Mouse (Mus musculus): ENCODE data around the gene Creb5. TPM values are rescaled to one million over a fixed set of nuclear protein-coding genes. Genes with fewer than 3 reads are reported as not detected.

Creb5 gene
- polyA plus RNA-seq, 1 experiment from 2014 or later: 11.7 TPM

- ATAC-seq (replicated peaks; ENCODE audit: insufficient number of reproducible peaks, low FRiP score, low TSS enrichment, low read depth) (no peak), DNase-seq (ENCODE audit: low spot score) (no peak)
- no peaks in the 10 kb centered on the region for H3K27me3 ChIP-seq (ENCODE audit: control insufficient read depth, insufficient read depth, low read length)
- 72% methylated on average over 9 of the region's 9 CpGs for WGBS
- no peak overlapping the region for H3K4me2 ChIP-seq (ENCODE audit: low read depth, low read length)
- no peak overlapping the region for H3K4me3 ChIP-seq (ENCODE audit: low read depth, low read length)
- no peaks in the 10 kb centered on the region for H3K4me1 ChIP-seq (ENCODE audit: control insufficient read depth, insufficient read depth, low read length)
- H3K9me3 ChIP-seq (replicated peaks; ENCODE audit: control insufficient read depth, low read length): no peaks in the 10 kb centered on the region
- H3K9ac ChIP-seq (replicated peaks; ENCODE audit: low read length): no peak overlapping the region
- no peak overlapping the region for H3K27ac ChIP-seq (replicated peaks; ENCODE audit: low read depth, low read length)
- no peaks in the 10 kb centered on the region for H3K36me3 ChIP-seq (replicated peaks; ENCODE audit: control insufficient read depth, insufficient read depth, low read depth, low read length)
Measured at GRCm38 (mm10) chr6:53352311-53352960, 65.4 kb downstream of the Creb5 start.

DNA sequence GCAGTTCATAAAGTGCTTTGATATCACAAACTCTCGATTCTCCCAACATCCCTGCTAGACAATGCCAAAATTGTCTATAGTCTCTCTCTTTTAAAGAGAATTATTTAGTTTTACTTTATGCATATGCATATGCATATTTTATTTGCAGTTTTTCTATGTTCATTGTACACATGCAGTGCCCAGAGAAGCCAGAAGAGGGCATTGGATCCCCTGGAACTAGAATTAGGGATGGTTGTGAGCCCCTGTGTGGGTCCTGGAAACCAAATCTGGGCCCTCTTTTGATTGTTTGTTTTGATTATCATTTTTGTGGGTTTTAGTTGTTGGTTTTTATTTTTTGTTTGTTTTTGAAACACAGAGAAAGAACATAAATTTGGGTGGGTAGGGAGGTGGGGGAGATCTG is 69.3 kb downstream of the Creb5 start:
- Histone ChIP-seq H3K27ac (replicated peaks; ENCODE audit: low read depth, low read length) (no peak overlapping the region), H3K9ac (replicated peaks; ENCODE audit: low read length) (no peak overlapping the region), H3K4me3 (ENCODE audit: low read depth, low read length) (no peak overlapping the region), H3K27me3 (ENCODE audit: control insufficient read depth, insufficient read depth, low read length) (no peaks in the 10 kb centered on the region), H3K4me2 (ENCODE audit: low read depth, low read length) (no peak overlapping the region), H3K36me3 (replicated peaks; ENCODE audit: control insufficient read depth, insufficient read depth, low read depth, low read length) (no peaks in the 10 kb centered on the region), H3K4me1 (ENCODE audit: control insufficient read depth, insufficient read depth, low read length) (no peaks in the 10 kb centered on the region), H3K9me3 (replicated peaks; ENCODE audit: control insufficient read depth, low read length) (no peaks in the 10 kb centered on the region)
- WGBS: 98% methylated on average over 1 of the region's 1 CpGs
- ATAC-seq (replicated peaks; ENCODE audit: insufficient number of reproducible peaks, low FRiP score, low TSS enrichment, low read depth): no peak
- no peak for DNase-seq (ENCODE audit: low spot score)

GRCm38 (mm10) chr6:53363535-53363934 is 76.5 kb downstream of the Creb5 start:
- H3K4me2 ChIP-seq (ENCODE audit: low read depth, low read length): no peak overlapping the region
- H3K4me3 ChIP-seq (ENCODE audit: low read depth, low read length): no peak overlapping the region
- peaks cover 6% of the 10 kb centered on the region for H3K4me1 ChIP-seq (ENCODE audit: control insufficient read depth, insufficient read depth, low read length)
- no peaks in the 10 kb centered on the region for H3K27me3 ChIP-seq (ENCODE audit: control insufficient read depth, insufficient read depth, low read length)
- H3K9me3 ChIP-seq (replicated peaks; ENCODE audit: control insufficient read depth, low read length): no peaks in the 10 kb centered on the region
- ATAC-seq (replicated peaks; ENCODE audit: insufficient number of reproducible peaks, low FRiP score, low TSS enrichment, low read depth) (no peak), DNase-seq (ENCODE audit: low spot score) (peak; percentile 41)
- no peak overlapping the region for H3K9ac ChIP-seq (replicated peaks; ENCODE audit: low read length)
- no peaks in the 10 kb centered on the region for H3K36me3 ChIP-seq (replicated peaks; ENCODE audit: control insufficient read depth, insufficient read depth, low read depth, low read length)
- WGBS: 35% methylated on average over 5 of the region's 5 CpGs
- H3K27ac ChIP-seq (replicated peaks; ENCODE audit: low read depth, low read length): peak overlapping the region; percentile 29; the same call in 1 of the 2 replicates

DNA sequence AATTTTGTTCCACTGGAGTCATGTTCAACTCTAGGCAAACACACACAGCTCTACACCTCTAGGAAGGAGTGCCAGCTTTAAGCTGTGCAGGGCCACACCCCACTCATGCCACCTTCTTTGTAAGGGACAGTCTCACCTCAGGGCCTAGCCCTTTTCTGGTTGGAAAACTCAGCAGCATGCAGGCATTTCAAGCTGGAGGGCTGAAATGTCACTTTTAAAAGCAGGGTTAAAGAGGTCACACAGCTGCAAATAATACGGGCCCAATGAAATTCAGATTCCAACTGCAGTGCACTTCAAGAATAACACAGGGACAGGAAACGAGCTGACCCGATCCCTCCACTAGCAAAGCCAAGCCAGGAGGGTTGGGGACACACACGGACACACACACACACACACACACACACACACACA is 76.9 kb downstream of the Creb5 start:
- H3K9ac ChIP-seq (replicated peaks; ENCODE audit: low read length): 0 out of 2 replicates have a peak overlapping the region, but pooled peaks have one; percentile 4
- no peak overlapping the region for H3K4me3 ChIP-seq (ENCODE audit: low read depth, low read length)
- peak; percentile 70 for DNase-seq (ENCODE audit: low spot score)
- WGBS: 9% methylated on average over 4 of the region's 4 CpGs
- no peaks in the 10 kb centered on the region for H3K27me3 ChIP-seq (ENCODE audit: control insufficient read depth, insufficient read depth, low read length)
- peaks cover 6% of the 10 kb centered on the region for H3K4me1 ChIP-seq (ENCODE audit: control insufficient read depth, insufficient read depth, low read length)
- no peak overlapping the region for H3K4me2 ChIP-seq (ENCODE audit: low read depth, low read length)
- no peak for ATAC-seq (replicated peaks; ENCODE audit: insufficient number of reproducible peaks, low FRiP score, low TSS enrichment, low read depth)
- no peaks in the 10 kb centered on the region for H3K36me3 ChIP-seq (replicated peaks; ENCODE audit: control insufficient read depth, insufficient read depth, low read depth, low read length)
- H3K27ac ChIP-seq (replicated peaks; ENCODE audit: low read depth, low read length): peak overlapping the region; percentile 29; the same call in 1 of the 2 replicates
- no peaks in the 10 kb centered on the region for H3K9me3 ChIP-seq (replicated peaks; ENCODE audit: control insufficient read depth, low read length)

DNA sequence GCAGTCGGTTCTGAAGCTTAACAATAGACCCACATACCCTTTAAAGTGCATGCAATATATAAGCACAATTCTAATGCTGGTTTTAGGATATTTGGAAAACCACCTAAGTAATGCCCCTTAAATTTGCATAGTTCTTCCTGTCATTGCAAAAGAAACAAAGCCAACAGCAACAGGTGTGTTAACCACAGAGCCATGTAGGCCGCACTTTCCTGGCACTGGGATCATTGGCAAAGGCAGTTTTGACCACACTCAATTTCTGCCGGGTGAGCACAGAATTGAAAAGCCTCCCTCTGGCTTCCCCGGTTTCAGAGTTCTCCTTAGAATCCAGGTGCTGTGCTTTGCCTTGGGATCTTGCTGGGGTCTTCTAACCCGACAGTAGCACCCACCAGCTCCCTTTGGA is 82.1 kb downstream of the Creb5 start:
- H3K4me1 ChIP-seq (ENCODE audit: control insufficient read depth, insufficient read depth, low read length): no peaks in the 10 kb centered on the region
- H3K27ac ChIP-seq (replicated peaks; ENCODE audit: low read depth, low read length): no peak overlapping the region
- no peaks in the 10 kb centered on the region for H3K36me3 ChIP-seq (replicated peaks; ENCODE audit: control insufficient read depth, insufficient read depth, low read depth, low read length)
- 83% methylated on average over 5 of the region's 5 CpGs for WGBS
- H3K27me3 ChIP-seq (ENCODE audit: control insufficient read depth, insufficient read depth, low read length): no peaks in the 10 kb centered on the region
- H3K4me3 ChIP-seq (ENCODE audit: low read depth, low read length): no peak overlapping the region
- H3K9me3 ChIP-seq (replicated peaks; ENCODE audit: control insufficient read depth, low read length): no peaks in the 10 kb centered on the region
- no peak for ATAC-seq (replicated peaks; ENCODE audit: insufficient number of reproducible peaks, low FRiP score, low TSS enrichment, low read depth)
- H3K9ac ChIP-seq (replicated peaks; ENCODE audit: low read length): no peak overlapping the region
- DNase-seq (ENCODE audit: low spot score): no peak
- no peak overlapping the region for H3K4me2 ChIP-seq (ENCODE audit: low read depth, low read length)

DNA sequence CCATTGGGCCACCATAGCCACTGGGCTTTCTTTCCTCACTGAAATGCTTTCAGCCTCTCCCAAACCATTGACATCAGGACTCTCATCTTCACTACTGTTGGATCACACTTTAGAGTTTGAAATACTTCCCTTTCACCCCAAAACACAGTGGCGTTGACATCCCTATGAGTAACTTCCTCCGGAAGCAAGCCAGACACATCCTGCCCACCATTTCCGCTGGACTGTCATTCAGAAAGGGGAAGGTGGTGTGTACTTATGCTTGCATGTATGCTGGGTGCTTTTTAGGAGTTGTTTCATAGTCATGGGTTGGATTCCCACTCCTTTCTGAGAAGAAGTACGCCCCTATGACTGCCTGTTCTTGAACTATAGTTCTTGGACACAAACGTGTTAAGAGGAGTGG is 82.9 kb downstream of the Creb5 start:
- 87% methylated on average over 5 of the region's 5 CpGs for WGBS
- Histone ChIP-seq H3K4me2 (ENCODE audit: low read depth, low read length) (no peak overlapping the region), H3K4me3 (ENCODE audit: low read depth, low read length) (no peak overlapping the region), H3K36me3 (replicated peaks; ENCODE audit: control insufficient read depth, insufficient read depth, low read depth, low read length) (no peaks in the 10 kb centered on the region), H3K4me1 (ENCODE audit: control insufficient read depth, insufficient read depth, low read length) (no peaks in the 10 kb centered on the region), H3K9me3 (replicated peaks; ENCODE audit: control insufficient read depth, low read length) (no peaks in the 10 kb centered on the region), H3K27ac (replicated peaks; ENCODE audit: low read depth, low read length) (no peak overlapping the region), H3K9ac (replicated peaks; ENCODE audit: low read length) (no peak overlapping the region), H3K27me3 (ENCODE audit: control insufficient read depth, insufficient read depth, low read length) (no peaks in the 10 kb centered on the region)
- no peak for DNase-seq (ENCODE audit: low spot score)
- no peak for ATAC-seq (replicated peaks; ENCODE audit: insufficient number of reproducible peaks, low FRiP score, low TSS enrichment, low read depth)

DNA sequence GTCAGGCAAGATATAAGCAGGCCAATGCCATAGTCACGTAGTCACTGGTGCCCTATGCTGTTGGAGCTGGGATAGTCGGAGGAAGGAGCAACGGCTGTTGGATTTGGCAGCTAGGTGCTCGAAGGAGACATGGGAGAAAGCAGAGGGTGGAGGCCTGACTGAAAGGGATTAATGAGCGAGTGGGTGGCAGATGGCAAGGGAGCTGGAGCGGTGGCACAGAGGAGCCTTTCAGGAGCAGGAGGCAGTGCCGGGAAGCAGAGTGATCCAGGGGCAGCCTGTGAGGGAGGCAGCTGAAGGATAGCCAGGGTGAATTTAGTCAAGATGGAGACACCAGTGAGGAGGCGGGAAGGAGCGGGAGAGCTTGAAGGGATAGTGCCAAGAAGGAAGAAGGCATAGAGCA is 84.9 kb downstream of the Creb5 start:
- ATAC-seq (replicated peaks; ENCODE audit: insufficient number of reproducible peaks, low FRiP score, low TSS enrichment, low read depth) (no peak), DNase-seq (ENCODE audit: low spot score) (no peak)
- Histone ChIP-seq H3K9me3 (replicated peaks; ENCODE audit: control insufficient read depth, low read length) (no peaks in the 10 kb centered on the region), H3K9ac (replicated peaks; ENCODE audit: low read length) (no peak overlapping the region), H3K36me3 (replicated peaks; ENCODE audit: control insufficient read depth, insufficient read depth, low read depth, low read length) (no peaks in the 10 kb centered on the region), H3K4me2 (ENCODE audit: low read depth, low read length) (no peak overlapping the region), H3K27me3 (ENCODE audit: control insufficient read depth, insufficient read depth, low read length) (no peaks in the 10 kb centered on the region), H3K27ac (replicated peaks; ENCODE audit: low read depth, low read length) (no peak overlapping the region), H3K4me3 (ENCODE audit: low read depth, low read length) (no peak overlapping the region), H3K4me1 (ENCODE audit: control insufficient read depth, insufficient read depth, low read length) (no peaks in the 10 kb centered on the region)
- WGBS: 88% methylated on average over 9 of the region's 9 CpGs

DNA sequence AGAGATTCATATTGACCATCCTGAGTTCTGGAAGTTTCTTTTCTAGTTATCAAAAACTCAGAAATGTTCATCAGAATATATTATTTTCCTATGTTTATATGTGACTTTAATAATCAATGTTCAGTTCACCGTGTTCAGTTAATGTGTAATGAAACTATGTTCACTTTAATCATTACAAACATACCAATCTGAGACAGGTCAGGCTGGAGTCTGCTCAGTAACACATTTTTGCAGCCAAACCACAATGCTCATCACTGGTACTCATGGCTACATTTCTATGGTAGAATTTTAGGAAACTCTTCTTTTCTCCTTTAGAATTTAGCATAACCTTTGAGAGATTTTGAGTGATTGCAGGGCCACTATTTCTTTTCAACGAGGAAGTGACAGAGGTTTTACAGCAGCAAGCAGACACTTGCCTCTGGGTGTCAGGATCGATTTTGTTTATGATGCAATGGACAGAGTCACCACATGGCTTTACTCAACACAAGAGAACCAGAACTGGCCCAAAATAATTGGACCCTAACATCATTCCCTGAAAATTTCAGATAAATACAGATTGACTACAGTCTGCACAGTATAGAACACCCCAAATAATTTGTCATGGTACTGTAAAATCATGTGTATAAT is 87.4 kb downstream of the Creb5 start:
- Histone ChIP-seq H3K4me1 (ENCODE audit: control insufficient read depth, insufficient read depth, low read length) (no peaks in the 10 kb centered on the region), H3K4me3 (ENCODE audit: low read depth, low read length) (no peak overlapping the region), H3K27me3 (ENCODE audit: control insufficient read depth, insufficient read depth, low read length) (no peaks in the 10 kb centered on the region), H3K9ac (replicated peaks; ENCODE audit: low read length) (no peak overlapping the region), H3K4me2 (ENCODE audit: low read depth, low read length) (no peak overlapping the region), H3K9me3 (replicated peaks; ENCODE audit: control insufficient read depth, low read length) (no peaks in the 10 kb centered on the region), H3K36me3 (replicated peaks; ENCODE audit: control insufficient read depth, insufficient read depth, low read depth, low read length) (no peaks in the 10 kb centered on the region), H3K27ac (replicated peaks; ENCODE audit: low read depth, low read length) (no peak overlapping the region)
- ATAC-seq (replicated peaks; ENCODE audit: insufficient number of reproducible peaks, low FRiP score, low TSS enrichment, low read depth) (no peak), DNase-seq (ENCODE audit: low spot score) (no peak)
- WGBS: 71% methylated on average over 3 of the region's 3 CpGs
